Mouse (Mus musculus) kidney, postnatal 0 days (tissue): Measurements from ENCODE around the gene Fam160a1. TPM values are rescaled to one million over a fixed set of nuclear protein-coding genes. Genes with fewer than 3 reads are reported as not detected.

ENCODE experiments used
- ATAC-seq: fragments of 200-750 bp; cut with Nextera tagmentation; replicated peaks from 2 replicates; pipeline ENCODE4 v1.8.0; 2017; ENCODE audit warnings: low read depth, moderate number of reproducible peaks, moderate TSS enrichment, moderate library complexity; ENCODE audit not compliant: low FRiP score
- DNase-seq: peaks from one replicate; pipeline ENCODE4 v3.0.0-alpha.2; 2016; ENCODE audit warnings: low spot score
- H3K27ac ChIP-seq: fragments of 300-500 bp; sonication (generic); 2 replicates; pipeline ENCODE4 v1.5.1; 2014; ENCODE audit warnings: mild to moderate bottlenecking
- H3K27me3 ChIP-seq: fragments of 300-500 bp; sonication (generic); 2 replicates; pipeline ENCODE4 v1.6.1; 2014; ENCODE audit warnings: low read length, mixed read lengths; ENCODE audit not compliant: insufficient read depth
- H3K36me3 ChIP-seq: fragments of 300-500 bp; sonication (generic); 2 replicates; pipeline ENCODE4 v1.6.1; 2014; ENCODE audit warnings: low read length, mixed read lengths; ENCODE audit not compliant: insufficient read depth
- H3K4me1 ChIP-seq: fragments of 300-500 bp; sonication (generic); replicated peaks from 2 replicates; pipeline ENCODE4 v1.6.1; 2014; ENCODE audit warnings: antibody characterized with exemption, low read length, mixed read lengths; ENCODE audit not compliant: insufficient read depth
- H3K4me2 ChIP-seq: fragments of 300-500 bp; sonication (generic); 2 replicates; pipeline ENCODE4 v1.6.1; 2014; ENCODE audit warnings: mild to moderate bottlenecking, low read length, moderate library complexity, mixed read lengths
- H3K4me3 ChIP-seq: fragments of 300-500 bp; sonication (generic); replicated peaks from 2 replicates; pipeline ENCODE4 v1.5.1; 2014; ENCODE audit warnings: low read depth, low read length
- H3K9ac ChIP-seq: fragments of 300-500 bp; sonication (generic); 2 replicates; pipeline ENCODE4 v1.6.1; 2014; ENCODE audit warnings: low read depth, low read length
- H3K9me3 ChIP-seq: fragments of 300-500 bp; sonication (generic); replicated peaks from 2 replicates; pipeline ENCODE4 v1.6.1; 2016; ENCODE audit warnings: low read length, inconsistent platforms, mixed read lengths
- CTCF ChIP-seq: IDR thresholded peaks from 2 replicates; pipeline ENCODE4 v1.5.1; 2016; ENCODE audit warnings: antibody characterized with exemption, low read depth, mild to moderate bottlenecking, moderate library complexity
- WGBS: fragments of 180-500 bp; shearing (Covaris S2); extraction: QIAGEN DNeasy Blood & Tissue Kit; methylation state at CpG from one replicate; pipeline ENCODE4 v1.1.7; 2014; 5-methylcytosine and 5-hydroxymethylcytosine counted together
- polyA plus RNA-seq: library from polyadenylated mRNA; unstranded; fragments of >200 nt; fragmentation: Nextera tagmentation; extraction: Ambion mirVana; gene quantifications from 2 replicates; pipeline ENCODE4 v1.2.1, GENCODE M21; 2015

The Fam160a1 gene
- polyA plus RNA-seq, 1 experiment from 2014 or later = 6.8 TPM

DNA sequence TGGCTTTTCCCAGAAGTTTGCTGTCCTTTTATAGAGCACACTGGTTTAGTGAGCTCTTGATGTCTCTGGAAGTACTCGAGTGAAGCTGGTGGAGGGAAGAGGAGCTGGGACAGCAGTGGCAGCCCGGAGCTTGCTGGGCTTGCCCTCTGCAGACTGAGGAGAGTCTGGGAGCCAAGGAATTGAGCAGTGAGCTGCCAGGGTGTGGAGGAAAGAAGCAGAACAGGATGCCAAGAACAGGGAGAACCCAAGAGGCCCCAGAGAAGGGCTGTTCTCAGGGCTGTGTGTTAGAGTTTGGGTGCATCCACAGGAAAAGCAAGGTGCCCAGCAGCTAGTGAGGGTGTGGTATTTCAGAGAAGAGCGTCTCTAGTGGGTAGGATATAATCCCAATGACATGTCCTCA lies 175.3 kb downstream of the Fam160a1 start:
- Histone ChIP-seq H3K27me3 (no peaks in the 10 kb centered on the region), H3K4me2 (no peak overlapping the region), H3K4me1 (no peaks in the 10 kb centered on the region), H3K4me3 (no peak overlapping the region), H3K36me3 (no peaks in the 10 kb centered on the region), H3K9me3 (no peaks in the 10 kb centered on the region), H3K9ac (no peak overlapping the region), H3K27ac (no peak overlapping the region)
- ATAC-seq (no peak), DNase-seq (no peak)
- TF ChIP-seq CTCF = no peak
- 78% methylated on average over 3 of the region's 3 CpGs for WGBS

GRCm38 (mm10) chr3:85636716-85637447 lies 180.2 kb downstream of the Fam160a1 start:
- Histone ChIP-seq H3K4me2 (no peak overlapping the region), H3K9me3 (no peaks in the 10 kb centered on the region), H3K27ac (no peak overlapping the region), H3K4me3 (no peak overlapping the region), H3K4me1 (no peaks in the 10 kb centered on the region), H3K36me3 (no peaks in the 10 kb centered on the region), H3K27me3 (no peaks in the 10 kb centered on the region), H3K9ac (no peak overlapping the region)
- TF ChIP-seq CTCF = no peak
- ATAC-seq (no peak), DNase-seq (no peak)
- 76% methylated on average over 5 of the region's 5 CpGs for WGBS

DNA sequence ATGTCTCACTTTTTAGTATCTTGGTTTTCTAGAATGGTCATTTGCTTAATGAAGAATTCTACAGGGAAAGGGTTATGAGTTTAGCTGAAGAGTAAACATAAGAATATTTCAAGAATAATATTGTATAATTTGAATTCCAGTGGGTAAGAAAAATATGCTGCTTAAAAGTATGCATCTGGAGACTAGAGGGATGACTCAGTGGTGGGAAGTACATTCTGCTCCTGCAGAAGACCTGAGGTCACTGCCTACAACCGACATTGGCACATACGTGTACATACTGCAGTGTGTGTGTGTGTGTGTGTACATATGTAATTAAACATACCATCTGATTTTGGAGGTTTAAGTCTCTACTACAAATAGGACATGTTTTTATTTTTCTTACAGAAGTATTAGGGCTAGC lies 181.5 kb downstream of the Fam160a1 start:
- ATAC-seq = no peak
- WGBS = 88% methylated on average over 2 of the region's 2 CpGs
- H3K27me3 ChIP-seq = no peaks in the 10 kb centered on the region

DNA sequence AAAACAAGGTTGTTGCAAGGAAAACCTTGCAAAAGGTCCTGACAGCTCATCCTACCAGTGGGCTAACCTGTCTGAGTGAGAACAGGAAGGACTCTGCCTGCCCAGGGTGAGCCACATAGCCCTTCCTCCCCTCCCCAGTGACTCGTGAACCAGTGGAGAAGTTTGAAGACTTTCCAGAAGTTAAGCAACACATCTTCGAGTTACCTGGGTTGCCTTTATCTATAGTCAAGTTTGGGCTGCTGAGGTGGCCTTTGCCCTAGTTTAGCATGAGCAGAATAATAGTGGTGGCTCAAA lies 182.0 kb downstream of the Fam160a1 start:
- H3K36me3 ChIP-seq = no peaks in the 10 kb centered on the region
- H3K4me1 ChIP-seq = no peaks in the 10 kb centered on the region
- H3K27me3 ChIP-seq = no peaks in the 10 kb centered on the region
- no peak for TF ChIP-seq CTCF
- no peak for ATAC-seq
- H3K4me3 ChIP-seq = no peak overlapping the region
- DNase-seq = no peak
- H3K9me3 ChIP-seq = no peaks in the 10 kb centered on the region
- no peak overlapping the region for H3K27ac ChIP-seq
- H3K9ac ChIP-seq = no peak overlapping the region
- WGBS = 35% methylated on average over 2 of the region's 2 CpGs
- no peak overlapping the region for H3K4me2 ChIP-seq

More for the DNA sequence above, 181.5 kb downstream of the Fam160a1 start:
- no peak overlapping the region for H3K27ac ChIP-seq
- no peaks in the 10 kb centered on the region for H3K4me1 ChIP-seq
- H3K4me3 ChIP-seq = no peak overlapping the region
- H3K9me3 ChIP-seq = no peaks in the 10 kb centered on the region
- H3K9ac ChIP-seq = no peak overlapping the region
- H3K4me2 ChIP-seq = no peak overlapping the region
- DNase-seq = no peak
- no peaks in the 10 kb centered on the region for H3K36me3 ChIP-seq
- TF ChIP-seq CTCF = no peak

- ATAC-seq (no peak), DNase-seq (peak; percentile 81)
- H3K4me1 ChIP-seq = no peaks in the 10 kb centered on the region
- no peak overlapping the region for H3K4me3 ChIP-seq
- WGBS = 43% methylated on average over 8 of the region's 8 CpGs
- no peak overlapping the region for H3K27ac ChIP-seq
- H3K4me2 ChIP-seq = no peak overlapping the region
- no peak for TF ChIP-seq CTCF
- H3K9me3 ChIP-seq = no peaks in the 10 kb centered on the region
- no peak overlapping the region for H3K9ac ChIP-seq
- no peaks in the 10 kb centered on the region for H3K27me3 ChIP-seq
- no peaks in the 10 kb centered on the region for H3K36me3 ChIP-seq
These were observed 182.5 kb downstream of the Fam160a1 start for GRCm38 (mm10) chr3:85634389-85635125.

DNA sequence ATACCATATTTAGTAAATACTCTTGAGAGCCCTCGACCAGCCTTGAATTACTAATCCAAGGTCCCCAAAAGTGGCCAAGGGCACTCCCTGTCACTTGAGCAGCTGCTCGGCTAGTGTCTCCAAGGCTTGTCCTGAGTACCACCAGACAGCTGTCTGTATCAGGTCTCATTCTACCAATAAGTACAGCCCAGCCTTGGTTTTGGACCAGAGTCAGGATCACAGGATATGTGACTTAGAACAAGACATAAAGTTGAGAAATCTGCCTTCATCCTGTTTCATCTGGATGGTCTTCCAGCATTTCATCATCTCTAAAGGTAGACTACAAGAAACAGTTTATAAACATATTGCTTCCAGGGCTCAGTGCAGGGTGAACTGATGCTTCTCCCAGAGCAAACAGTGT lies 183.4 kb downstream of the Fam160a1 start:
- no peak for DNase-seq
- no peak for TF ChIP-seq CTCF
- Histone ChIP-seq H3K9me3 (no peaks in the 10 kb centered on the region), H3K9ac (no peak overlapping the region), H3K4me1 (no peaks in the 10 kb centered on the region), H3K4me2 (no peak overlapping the region), H3K4me3 (no peak overlapping the region), H3K36me3 (no peaks in the 10 kb centered on the region), H3K27me3 (no peaks in the 10 kb centered on the region), H3K27ac (no peak overlapping the region)
- ATAC-seq = no peak
- 68% methylated on average over 2 of the region's 2 CpGs for WGBS
